Mouse (Mus musculus) midbrain, embryonic 10.5 days (tissue): ENCODE measurements around the gene Gm13212. TPM values are rescaled to one million over a fixed set of nuclear protein-coding genes. Genes with fewer than 3 reads are reported as not detected.
"Not testable (repeated sequence)": the region's sequence is repeated elsewhere in the genome, so short reads cannot be mapped to it uniquely, and the experiment has no call there.

ENCODE experiments used
- DNase-seq: peaks from one replicate; pipeline ENCODE4 v3.0.0-alpha.2; 2017; ENCODE audit warnings: low spot score
- H3K27ac ChIP-seq: fragments of 300-500 bp; sonication (generic); replicated peaks from 2 replicates; pipeline ENCODE4 v1.5.1; 2016; ENCODE audit warnings: mild to moderate bottlenecking
- H3K27me3 ChIP-seq: fragments of 300-500 bp; sonication (generic); 2 replicates; pipeline ENCODE4 v1.6.1; 2016; ENCODE audit warnings: low read depth, mild to moderate bottlenecking; ENCODE audit not compliant: poor library complexity, severe bottlenecking
- H3K36me3 ChIP-seq: fragments of 300-500 bp; sonication (generic); 2 replicates; pipeline ENCODE4 v1.6.1; 2016; ENCODE audit warnings: mild to moderate bottlenecking, moderate library complexity
- H3K4me1 ChIP-seq: fragments of 300-500 bp; sonication (generic); 2 replicates; pipeline ENCODE4 v1.6.1; 2016
- H3K4me3 ChIP-seq: fragments of 300-500 bp; sonication (generic); 2 replicates; pipeline ENCODE4 v1.5.1; 2016; ENCODE audit warnings: mild to moderate bottlenecking, moderate library complexity
- H3K9me3 ChIP-seq: fragments of 300-500 bp; sonication (generic); replicated peaks from 2 replicates; pipeline ENCODE4 v1.6.1; 2016; ENCODE audit warnings: mild to moderate bottlenecking
- WGBS: fragments of 180-500 bp; shearing (Covaris S2); methylation state at CpG from one replicate; pipeline ENCODE4 v1.1.7; 2016; 5-methylcytosine and 5-hydroxymethylcytosine counted together
- polyA plus RNA-seq: library from polyadenylated mRNA; unstranded; fragments of >200 nt; fragmentation: Nextera tagmentation; extraction: Ambion mirVana; gene quantifications from 2 replicates; pipeline ENCODE4 v1.2.1, GENCODE M21; 2016

The Gm13212 gene
- 0.57 and 0.67 TPM in 2 replicates for polyA plus RNA-seq

DNA sequence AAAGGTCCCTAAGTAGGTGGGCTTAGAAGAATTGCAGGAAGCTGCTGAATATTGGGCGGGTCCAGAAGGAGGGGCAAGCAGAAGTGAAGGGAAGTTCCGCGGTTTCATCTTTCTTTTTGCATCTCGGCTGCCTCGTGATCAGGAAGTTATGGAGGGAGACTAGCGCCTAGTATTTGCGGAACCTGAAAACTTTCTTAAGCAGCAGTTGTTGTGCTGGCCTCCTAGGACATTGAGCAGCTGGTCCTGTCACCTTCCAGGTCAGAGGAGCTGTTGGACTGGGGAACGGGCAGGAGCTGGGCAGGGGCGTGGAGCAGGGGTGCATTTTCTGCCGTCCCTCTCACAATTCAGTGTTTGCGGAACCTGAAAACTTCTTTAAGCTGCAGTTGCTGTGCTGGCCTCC is at the start of gene Gm13212:
TSS of gene Gm13212 (plus strand) at position 89 of the 400 bp plus-strand sequence.
- H3K27ac ChIP-seq, H3K36me3 ChIP-seq, H3K4me1 ChIP-seq, H3K27me3 ChIP-seq, H3K9me3 ChIP-seq, DNase-seq: not testable (repeated sequence)
- peak within 1 kb of the TSS; percentile 33 for H3K4me3 ChIP-seq
- 27% methylated on average over 11 of the region's 11 CpGs for WGBS

DNA sequence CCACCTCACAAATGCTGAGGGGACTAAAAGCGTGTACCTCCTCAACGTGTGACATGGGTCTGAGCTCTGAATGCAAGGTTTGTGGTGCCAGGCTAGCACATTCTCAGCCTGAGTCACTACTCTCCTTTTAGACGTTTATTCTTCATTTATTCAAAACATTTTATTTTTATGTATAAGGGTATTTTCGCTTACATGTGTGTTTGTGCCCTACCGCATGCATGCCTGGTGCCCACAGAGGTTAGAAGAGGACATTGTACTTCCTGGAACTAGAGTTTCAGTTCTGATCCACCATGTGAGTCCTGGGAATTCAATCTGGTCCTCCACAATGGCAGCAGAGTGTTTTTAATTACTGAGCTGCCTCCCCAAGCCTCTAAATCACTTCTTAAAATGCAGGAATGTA is 41.1 kb upstream of the Gm13212 start:
- not testable (repeated sequence) for H3K27me3 ChIP-seq, H3K4me3 ChIP-seq, H3K4me1 ChIP-seq, H3K27ac ChIP-seq, H3K36me3 ChIP-seq, DNase-seq
- WGBS, result 81% methylated on average over 5 of the region's 5 CpGs
- H3K9me3 ChIP-seq, result peaks cover 72% of the 10 kb centered on the region

DNA sequence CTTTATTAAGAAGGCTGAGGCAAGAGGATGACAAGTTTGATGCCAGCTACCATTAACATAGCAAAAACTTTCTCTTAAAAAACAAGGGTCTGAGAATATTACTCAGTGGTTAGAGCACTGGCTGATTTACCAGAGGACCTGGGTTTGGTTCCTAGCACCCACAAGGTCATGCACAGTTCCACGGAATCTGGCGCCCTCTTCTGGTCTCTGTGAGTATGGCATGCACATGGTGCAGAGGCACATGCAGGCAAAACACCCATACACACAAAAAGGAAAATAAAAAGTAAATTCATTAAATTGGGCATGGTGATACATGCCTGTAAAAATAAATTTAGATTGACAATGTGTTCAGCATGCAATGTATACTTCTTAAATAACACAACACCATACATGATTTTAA is 39.9 kb upstream of the Gm13212 start:
- WGBS, result 39% methylated on average over 2 of the region's 2 CpGs
- H3K4me3 ChIP-seq, H3K36me3 ChIP-seq, H3K27ac ChIP-seq, DNase-seq, H3K4me1 ChIP-seq, H3K27me3 ChIP-seq: not testable (repeated sequence)
- peaks cover 73% of the 10 kb centered on the region for H3K9me3 ChIP-seq

DNA sequence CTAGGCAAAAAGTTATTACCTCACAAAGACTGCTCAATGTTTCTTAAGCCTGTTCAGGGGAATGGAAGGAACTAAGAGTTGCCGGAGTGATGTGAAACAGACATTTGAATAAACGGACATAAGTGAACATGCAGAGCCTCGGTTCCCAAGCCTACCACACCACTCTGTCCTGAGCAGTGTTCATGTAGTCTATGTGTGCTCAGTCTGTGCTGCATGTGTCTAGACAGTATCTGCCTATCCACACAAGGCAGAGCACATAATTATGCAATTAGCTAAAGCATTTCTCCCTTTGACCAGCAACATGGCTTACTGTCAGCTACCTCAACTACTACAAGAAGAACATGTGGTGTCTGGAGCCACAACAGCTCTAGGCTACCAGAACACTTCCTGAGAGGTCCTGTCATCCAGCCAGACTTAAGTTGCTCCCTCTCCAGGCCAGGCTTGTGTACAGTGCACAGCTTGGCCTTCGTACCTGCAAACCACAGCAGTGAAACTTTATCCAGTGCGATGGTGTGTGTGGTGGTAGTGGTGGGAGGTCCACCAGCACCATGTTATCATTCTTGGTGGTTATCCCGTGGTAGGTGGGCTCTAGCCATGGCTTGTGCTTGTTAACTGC is 39.1 kb upstream of the Gm13212 start:
- WGBS, result 76% methylated on average over 6 of the region's 6 CpGs

DNA sequence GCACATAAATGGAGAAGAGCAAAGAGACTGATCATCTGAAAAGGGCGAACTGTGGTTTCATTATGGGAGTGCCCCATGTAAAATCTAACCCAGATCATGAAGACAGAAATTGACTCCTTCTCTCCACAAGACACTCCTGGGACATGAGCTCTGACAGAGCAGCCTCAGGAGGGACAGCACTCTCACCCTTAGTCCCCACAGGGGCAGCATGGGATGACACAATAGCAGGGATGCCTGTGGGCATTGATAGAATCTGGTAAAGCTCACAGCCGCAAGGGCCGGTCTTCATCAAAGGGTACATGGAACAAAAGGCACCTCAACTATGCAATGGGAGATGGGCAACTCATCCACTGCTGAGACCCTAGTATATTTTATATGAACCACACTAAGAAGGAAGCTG is 38.5 kb upstream of the Gm13212 start:
- WGBS, result 93% methylated on average over 3 of the region's 3 CpGs
- peaks cover 66% of the 10 kb centered on the region for H3K9me3 ChIP-seq
- not testable (repeated sequence) for H3K4me1 ChIP-seq, H3K27me3 ChIP-seq, H3K36me3 ChIP-seq, H3K27ac ChIP-seq, DNase-seq, H3K4me3 ChIP-seq

More for the DNA sequence above, 39.1 kb upstream of the Gm13212 start:
- not testable (repeated sequence) for H3K27me3 ChIP-seq, DNase-seq, H3K4me1 ChIP-seq, H3K36me3 ChIP-seq, H3K4me3 ChIP-seq, H3K27ac ChIP-seq
- peaks cover 69% of the 10 kb centered on the region for H3K9me3 ChIP-seq

DNA sequence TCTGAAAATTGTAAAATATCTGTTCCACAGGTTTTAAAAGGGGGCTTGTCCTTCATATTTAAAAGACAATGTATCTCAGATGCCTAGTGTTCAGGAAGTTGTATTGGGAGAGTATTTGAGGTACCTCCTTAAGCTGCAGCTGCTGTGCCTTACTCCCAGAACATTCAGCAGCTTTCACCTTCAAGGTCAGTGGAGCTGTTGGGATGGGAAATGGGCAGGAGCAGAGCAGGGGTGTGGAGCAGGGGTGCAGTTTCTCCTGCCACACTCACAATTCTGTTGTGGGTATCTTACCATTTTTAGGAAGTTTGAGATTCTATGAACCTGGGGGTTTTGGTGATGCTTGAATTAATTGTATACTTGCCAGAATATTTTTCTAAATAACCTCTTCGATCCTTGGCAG is 28.3 kb upstream of the Gm13212 start:
- no peaks in the 10 kb centered on the region for H3K4me1 ChIP-seq
- H3K9me3 ChIP-seq, result peaks cover 68% of the 10 kb centered on the region
- WGBS, result 77% methylated on average over 1 of the region's 1 CpGs
- no peak overlapping the region for H3K4me3 ChIP-seq
- no peak overlapping the region for H3K27ac ChIP-seq
- no peaks in the 10 kb centered on the region for H3K36me3 ChIP-seq
- DNase-seq, result no peak
- no peaks in the 10 kb centered on the region for H3K27me3 ChIP-seq

DNA sequence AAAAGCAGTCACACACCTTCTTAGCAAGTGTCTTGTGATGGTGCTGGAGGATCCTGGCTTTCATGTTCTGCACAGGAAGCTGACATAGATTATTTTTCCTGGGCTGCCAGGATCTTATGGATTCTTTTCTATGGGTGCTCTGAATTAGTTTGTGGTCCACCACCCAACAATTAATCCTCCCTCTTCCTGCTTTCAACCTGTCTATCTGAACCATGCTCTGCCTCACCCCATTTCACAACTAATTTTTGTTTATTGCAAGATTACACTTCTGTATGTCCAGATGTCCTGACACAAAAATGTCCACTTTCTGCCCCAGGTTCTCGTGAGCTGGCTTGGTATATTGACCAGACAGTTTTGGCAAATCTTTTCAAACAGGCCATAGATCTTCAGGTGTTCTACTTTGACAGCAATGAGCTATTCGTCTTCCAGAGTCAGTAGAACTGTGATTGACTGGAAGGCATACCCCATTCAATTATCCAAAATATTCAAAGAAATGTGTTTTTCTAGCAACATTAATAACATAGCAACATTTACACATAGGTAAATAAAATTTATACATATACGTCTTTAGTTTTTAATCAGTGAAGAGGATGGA is 25.4 kb upstream of the Gm13212 start:
- no peaks in the 10 kb centered on the region for H3K36me3 ChIP-seq
- no peaks in the 10 kb centered on the region for H3K27me3 ChIP-seq
- DNase-seq, result no peak
- no peak overlapping the region for H3K4me3 ChIP-seq
- WGBS, result 45% methylated on average over 3 of the region's 3 CpGs
- no peaks in the 10 kb centered on the region for H3K4me1 ChIP-seq
- H3K27ac ChIP-seq, result no peak overlapping the region
- H3K9me3 ChIP-seq, result peaks cover 54% of the 10 kb centered on the region

DNA sequence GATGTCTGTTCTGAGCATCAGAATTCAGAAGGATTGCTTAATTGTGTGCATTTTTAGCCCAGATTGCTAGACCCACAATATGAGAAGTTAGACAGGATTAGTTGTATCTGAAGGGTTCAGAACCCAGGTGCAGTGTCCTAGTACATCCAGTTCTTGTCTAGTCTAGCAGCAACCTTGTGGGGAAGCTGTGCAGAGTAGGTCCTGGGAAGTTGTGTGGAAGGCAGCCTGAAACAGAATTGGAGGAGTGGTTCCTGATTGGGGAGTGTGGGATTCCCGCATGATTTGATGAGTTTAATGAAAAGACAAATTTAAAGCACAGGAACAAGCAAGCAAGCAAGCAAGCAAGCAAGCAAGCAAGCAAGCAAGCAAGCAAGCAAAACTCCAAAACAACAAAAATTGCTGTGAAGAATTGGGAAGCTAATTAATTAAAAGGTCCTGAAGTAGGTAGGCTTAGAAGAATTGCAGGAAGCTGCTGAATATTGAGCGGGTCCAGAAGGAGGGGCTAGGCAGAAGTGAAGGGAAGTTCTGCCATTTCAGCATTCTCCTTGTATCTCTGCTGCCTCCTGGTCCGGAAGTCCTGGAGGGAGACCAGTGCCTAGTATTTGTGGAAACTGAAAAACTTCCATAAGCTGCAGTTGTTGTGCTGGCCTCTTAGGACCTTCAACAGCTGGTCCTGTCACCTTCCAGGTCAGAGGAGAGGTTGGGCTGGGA is 20.7 kb upstream of the Gm13212 start:
- Histone ChIP-seq H3K4me3 (no peak overlapping the region), H3K4me1 (no peaks in the 10 kb centered on the region), H3K27me3 (no peaks in the 10 kb centered on the region), H3K9me3 (peaks cover 45% of the 10 kb centered on the region), H3K36me3 (no peaks in the 10 kb centered on the region), H3K27ac (no peak overlapping the region)
- DNase-seq, result no peak
- WGBS, result 63% methylated on average over 3 of the region's 3 CpGs

DNA sequence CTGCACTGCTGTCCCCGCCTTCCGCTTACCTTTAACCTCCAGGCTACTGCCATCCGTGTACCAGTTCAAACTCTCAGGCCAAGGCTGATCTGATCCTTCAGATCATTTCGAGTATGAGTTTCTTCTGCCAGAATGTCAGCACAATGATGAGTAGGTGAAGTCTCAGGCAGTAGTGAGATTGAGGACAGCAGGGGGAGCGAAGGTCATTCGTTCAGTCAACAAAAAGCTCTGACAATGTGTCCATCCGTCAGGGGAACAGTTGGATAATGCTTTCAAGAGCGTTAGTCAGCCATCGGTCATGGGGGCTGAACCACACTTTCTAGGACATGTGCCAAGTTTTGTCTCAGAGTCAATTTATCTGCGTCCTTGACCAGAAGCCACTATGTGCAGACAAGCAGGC is 14.5 kb upstream of the Gm13212 start:
- WGBS, result 91% methylated on average over 4 of the region's 10 CpGs
- peaks cover 21% of the 10 kb centered on the region for H3K9me3 ChIP-seq
- DNase-seq, H3K27ac ChIP-seq, H3K4me1 ChIP-seq, H3K36me3 ChIP-seq, H3K27me3 ChIP-seq, H3K4me3 ChIP-seq: not testable (repeated sequence)

DNA sequence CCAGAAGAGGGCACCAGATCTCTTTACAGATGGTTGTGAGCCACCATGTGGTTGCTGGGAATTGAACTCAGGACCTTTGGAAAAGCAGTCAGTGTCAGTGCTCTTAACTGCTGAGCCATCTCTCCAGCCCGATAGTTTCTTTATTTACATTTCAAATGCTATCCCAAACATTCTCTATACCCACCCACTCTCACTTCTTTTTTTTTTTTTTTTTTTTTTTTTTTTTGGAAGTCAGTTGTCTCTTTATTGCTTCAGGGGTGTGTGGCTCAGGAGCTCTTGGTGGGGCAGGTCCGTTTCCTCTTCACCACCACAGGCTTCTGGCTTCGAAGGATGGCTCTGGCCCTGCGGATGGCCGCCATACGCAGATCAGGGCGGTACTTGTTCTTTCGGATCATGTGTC is 8.3 kb upstream of the Gm13212 start:
- not testable (repeated sequence) for H3K4me3 ChIP-seq, H3K4me1 ChIP-seq, H3K36me3 ChIP-seq, DNase-seq, H3K27me3 ChIP-seq, H3K27ac ChIP-seq
- H3K9me3 ChIP-seq, result peaks cover 27% of the 10 kb centered on the region
- WGBS, result 92% methylated on average over 8 of the region's 8 CpGs

DNA sequence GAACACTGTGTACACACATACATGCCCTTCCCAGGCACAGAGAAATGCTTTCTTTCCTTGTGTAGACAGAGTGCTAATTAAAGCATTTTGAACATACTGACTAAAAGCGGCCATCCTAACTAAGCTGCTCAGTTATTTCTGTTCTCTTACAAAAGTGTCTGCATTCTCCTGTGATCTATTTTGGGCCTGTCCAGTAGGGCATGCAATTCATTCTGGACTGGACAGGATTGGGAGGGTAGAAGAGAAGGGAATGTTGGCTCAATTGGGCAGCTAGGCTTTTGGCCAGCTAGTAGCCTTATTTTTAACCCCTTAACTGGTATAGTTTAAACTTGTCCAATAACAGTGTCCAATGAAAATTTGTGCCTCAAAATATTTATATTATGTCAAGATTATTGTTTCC is 4.6 kb upstream of the Gm13212 start:
- not testable (repeated sequence) for H3K27me3 ChIP-seq, DNase-seq, H3K36me3 ChIP-seq, H3K27ac ChIP-seq, H3K4me3 ChIP-seq, H3K4me1 ChIP-seq
- H3K9me3 ChIP-seq, result peaks cover 17% of the 10 kb centered on the region
- WGBS, result 97% methylated on average over 1 of the region's 1 CpGs

DNA sequence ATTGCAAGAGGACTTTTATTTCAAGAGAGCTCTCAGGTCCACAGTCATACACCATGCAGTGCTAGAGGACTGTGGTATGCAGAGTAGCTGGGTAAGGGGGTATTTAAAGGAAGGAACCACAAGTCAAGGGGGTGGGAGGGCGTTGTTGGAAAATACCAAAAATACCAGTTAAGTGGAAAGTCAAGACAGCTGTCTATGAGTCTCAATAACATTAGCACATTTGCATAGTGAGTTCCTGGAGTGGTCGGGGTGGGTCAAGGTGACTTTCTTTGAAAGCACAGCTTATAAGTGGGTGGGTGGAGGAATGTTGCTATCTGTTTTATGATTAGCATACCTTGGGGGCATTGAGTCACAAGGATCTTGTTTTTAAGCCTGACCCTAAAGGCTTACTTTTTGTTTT is 1.1 kb downstream of the Gm13212 start:
- WGBS, result 82% methylated on average over 2 of the region's 2 CpGs
- H3K4me3 ChIP-seq, H3K9me3 ChIP-seq, H3K36me3 ChIP-seq, DNase-seq, H3K27me3 ChIP-seq, H3K4me1 ChIP-seq, H3K27ac ChIP-seq: not testable (repeated sequence)

DNA sequence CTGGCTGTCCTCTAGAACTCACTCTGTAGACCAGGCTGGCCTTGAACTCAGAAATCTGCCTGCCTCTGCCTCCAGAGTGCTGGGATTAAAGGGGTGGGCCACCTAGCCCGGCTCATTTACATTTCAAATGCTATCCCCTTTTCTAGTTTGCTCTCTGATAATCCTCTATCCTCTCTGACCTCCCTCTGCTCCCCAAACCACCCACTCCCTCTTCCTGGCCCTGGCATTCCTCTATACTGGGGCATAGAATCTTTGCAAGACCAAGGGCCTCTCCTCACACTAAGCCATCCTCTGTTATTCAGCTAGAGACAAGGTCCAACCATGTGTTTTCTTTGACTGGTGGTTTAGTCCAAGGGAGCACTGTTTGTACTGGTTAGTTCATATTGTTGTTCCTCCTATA is 9.2 kb downstream of the Gm13212 start:
- WGBS, result 67% methylated on average over 1 of the region's 1 CpGs
- not testable (repeated sequence) for H3K36me3 ChIP-seq, H3K4me3 ChIP-seq, H3K9me3 ChIP-seq, H3K27ac ChIP-seq, H3K27me3 ChIP-seq, DNase-seq, H3K4me1 ChIP-seq
